Mouse (Mus musculus) MEL (cell line): ENCODE measurements around the gene Mrpl1. TPM values are rescaled to one million over a fixed set of nuclear protein-coding genes. Genes with fewer than 3 reads are reported as not detected.
A peak's percentile ranks its signal among the peaks of the same experiment; 100 is the strongest.

Experiments
- DNase-seq: peaks from one replicate; pipeline ENCODE4 v3.0.0; 2011; ENCODE audit warnings: low read depth, low spot score
- H3K27ac ChIP-seq: 2 replicates; pipeline ENCODE4 v1.5.1; 2012; ENCODE audit warnings: low read depth, mild to moderate bottlenecking, control low read depth, low read length, moderate library complexity; ENCODE audit not compliant: control insufficient read depth
- H3K27me3 ChIP-seq, 2 experiments: fragments of 150-350 bp in 1 of 2; sonication (generic) in 1 of 2; 2 replicates each; pipeline ENCODE4 v1.6.1; 2012; ENCODE audit warnings: low read length in 2 of 2, mild to moderate bottlenecking in 2 of 2, improper control_type of control experiment in 1 of 2, moderate library complexity in 1 of 2; ENCODE audit not compliant: insufficient read depth in 2 of 2, control insufficient read depth in 1 of 2
- H3K36me3 ChIP-seq, 2 experiments: 2 replicates each; pipeline ENCODE4 v1.6.1; 2012 to 2014; ENCODE audit warnings: low read length in 2 of 2, improper control_type of control experiment in 1 of 2, inconsistent platforms in 1 of 2, mild to moderate bottlenecking in 1 of 2; ENCODE audit not compliant: insufficient read depth in 2 of 2, control insufficient read depth in 1 of 2
- H3K4me1 ChIP-seq, 2 experiments: fragments of 150-350 bp in 1 of 2; sonication (generic) in 1 of 2; 2 replicates each; pipeline ENCODE4 v1.6.1; 2012; ENCODE audit warnings: low read length in 2 of 2, improper control_type of control experiment in 1 of 2, mild to moderate bottlenecking in 1 of 2; ENCODE audit not compliant: insufficient read depth in 2 of 2, control insufficient read depth in 1 of 2
- H3K4me3 ChIP-seq, 2 experiments: fragments of 150-350 bp in 1 of 2; sonication (generic) in 1 of 2; 2 replicates each; pipeline ENCODE4 v1.5.1; 2012; ENCODE audit warnings: low read depth in 2 of 2, low read length in 2 of 2, mild to moderate bottlenecking in 2 of 2, moderate library complexity in 2 of 2, control low read depth in 1 of 2, improper control_type of control experiment in 1 of 2; ENCODE audit not compliant: control insufficient read depth in 1 of 2, insufficient read depth in 1 of 2
- H3K79me2 ChIP-seq: 2 replicates; pipeline ENCODE4 v1.6.1; 2012; ENCODE audit warnings: mild to moderate bottlenecking, low read length, moderate library complexity; ENCODE audit not compliant: control insufficient read depth, poor library complexity, insufficient read depth
- H3K9ac ChIP-seq: 2 replicates; pipeline ENCODE4 v1.6.1; 2012; ENCODE audit warnings: low read depth, mild to moderate bottlenecking, control low read depth, low read length, moderate library complexity; ENCODE audit not compliant: control insufficient read depth, poor library complexity, severe bottlenecking
- H3K9me3 ChIP-seq: fragments of 150-350 bp; sonication (generic); replicated peaks from 2 replicates; pipeline ENCODE4 v1.6.1; 2012; ENCODE audit warnings: mild to moderate bottlenecking, low read length, improper control_type of control experiment, moderate library complexity; ENCODE audit not compliant: insufficient read depth
- CHD1 ChIP-seq: IDR thresholded peaks from 2 replicates; pipeline ENCODE4 v1.6.1; 2012; ENCODE audit warnings: low read depth, mild to moderate bottlenecking, inconsistent platforms, low read length, improper control_type of control experiment
- CTCF ChIP-seq, 3 experiments: IDR thresholded peaks in 2 of 3; conservative IDR thresholded peaks in 1 of 3; 2 replicates each; pipeline ENCODE4 v1.5.1; 2011 to 2012; ENCODE audit warnings: low read length in 3 of 3, low read depth in 2 of 3, mild to moderate bottlenecking in 2 of 3, improper control_type of control experiment in 1 of 3, inconsistent platforms in 1 of 3, mixed read lengths in 1 of 3, moderate library complexity in 1 of 3; ENCODE audit not compliant: control insufficient read depth in 1 of 3, insufficient read depth in 1 of 3, poor library complexity in 1 of 3, severe bottlenecking in 1 of 3
- E2F4 ChIP-seq: IDR thresholded peaks from 2 replicates; pipeline ENCODE4 v1.6.1; 2011; ENCODE audit warnings: low read depth, low read length, improper control_type of control experiment, borderline replicate concordance
- ELF1 ChIP-seq: IDR thresholded peaks from 2 replicates; pipeline ENCODE4 v1.6.1; 2014; ENCODE audit warnings: low read depth, mild to moderate bottlenecking, inconsistent platforms, low read length, improper control_type of control experiment, moderate library complexity
- EP300 ChIP-seq, 2 experiments: IDR thresholded peaks; 2 replicates each; pipeline ENCODE4 v1.6.1; 2011; ENCODE audit warnings: improper control_type of control experiment in 2 of 2, low read length in 2 of 2, low read depth in 1 of 2, mild to moderate bottlenecking in 1 of 2
- ETS1 ChIP-seq: IDR thresholded peaks from 2 replicates; pipeline ENCODE4 v1.6.1; 2012; ENCODE audit warnings: low read depth, mild to moderate bottlenecking, inconsistent platforms, low read length, improper control_type of control experiment, moderate library complexity
- GABPA ChIP-seq: IDR thresholded peaks from 2 replicates; pipeline ENCODE4 v1.6.1; 2012; ENCODE audit warnings: low read depth, mild to moderate bottlenecking, inconsistent platforms, low read length, improper control_type of control experiment, moderate library complexity
- GATA1 ChIP-seq: IDR thresholded peaks from 2 replicates; pipeline ENCODE4 v1.6.1; 2011; ENCODE audit warnings: low read depth, low read length, improper control_type of control experiment
- HCFC1 ChIP-seq: IDR thresholded peaks from 2 replicates; pipeline ENCODE4 v1.6.1; 2012; ENCODE audit warnings: low read depth, mild to moderate bottlenecking, inconsistent platforms, low read length, improper control_type of control experiment, moderate library complexity
- MAFK ChIP-seq: IDR thresholded peaks from 2 replicates; pipeline ENCODE4 v1.6.1; 2011; ENCODE audit warnings: low read depth, mild to moderate bottlenecking, low read length, improper control_type of control experiment, borderline replicate concordance
- MAX ChIP-seq: IDR thresholded peaks from 2 replicates; pipeline ENCODE4 v1.6.1; 2011; ENCODE audit warnings: low read length, improper control_type of control experiment
- MAZ ChIP-seq: IDR thresholded peaks from 2 replicates; pipeline ENCODE4 v1.6.1; 2012; ENCODE audit warnings: low read depth, mild to moderate bottlenecking, inconsistent platforms, low read length, improper control_type of control experiment
- MYC ChIP-seq: IDR thresholded peaks from 2 replicates; pipeline ENCODE4 v1.6.1; 2011; ENCODE audit warnings: low read depth, mild to moderate bottlenecking, low read length, improper control_type of control experiment, moderate library complexity
- NELFE ChIP-seq: IDR thresholded peaks from 2 replicates; pipeline ENCODE4 v1.6.1; 2011; ENCODE audit warnings: low read depth, low read length, improper control_type of control experiment
- NRF1 ChIP-seq: IDR thresholded peaks from 2 replicates; pipeline ENCODE4 v1.6.1; 2014; ENCODE audit warnings: low read depth, mild to moderate bottlenecking, inconsistent platforms, low read length, improper control_type of control experiment, moderate library complexity; ENCODE audit not compliant: poor library complexity, insufficient read depth, severe bottlenecking
- POLR2A ChIP-seq, 2 experiments: IDR thresholded peaks; 2 replicates each; pipeline ENCODE4 v1.6.1; 2011 to 2012; ENCODE audit warnings: low read length in 2 of 2, mild to moderate bottlenecking in 2 of 2, control low read depth in 1 of 2, improper control_type of control experiment in 1 of 2, low read depth in 1 of 2, moderate library complexity in 1 of 2; ENCODE audit not compliant: control insufficient read depth in 1 of 2, insufficient read depth in 1 of 2, poor library complexity in 1 of 2
- POLR2AphosphoS2 ChIP-seq: IDR thresholded peaks from 2 replicates; pipeline ENCODE4 v1.6.1; 2011; ENCODE audit warnings: low read length, improper control_type of control experiment
- RCOR1 ChIP-seq: IDR thresholded peaks from 2 replicates; pipeline ENCODE4 v1.6.1; 2012; ENCODE audit warnings: low read depth, mild to moderate bottlenecking, inconsistent platforms, low read length, improper control_type of control experiment
- SIN3A ChIP-seq: IDR thresholded peaks from 2 replicates; pipeline ENCODE4 v1.6.1; 2012; ENCODE audit warnings: low read length, improper control_type of control experiment, inconsistent platforms
- SMC3 ChIP-seq: IDR thresholded peaks from 2 replicates; pipeline ENCODE4 v1.6.1; 2011; ENCODE audit warnings: low read depth, low read length, improper control_type of control experiment
- TAL1 ChIP-seq: IDR thresholded peaks from 2 replicates; pipeline ENCODE4 v1.6.1; 2012; ENCODE audit warnings: mild to moderate bottlenecking, inconsistent platforms, low read length, moderate library complexity, mixed read lengths
- UBTF ChIP-seq: IDR thresholded peaks from 2 replicates; pipeline ENCODE4 v1.6.1; 2012; ENCODE audit warnings: low read depth, mild to moderate bottlenecking, inconsistent platforms, low read length, improper control_type of control experiment, moderate library complexity, borderline replicate concordance; ENCODE audit not compliant: insufficient read depth
- ZNF384 ChIP-seq: IDR thresholded peaks from 2 replicates; pipeline ENCODE4 v1.6.1; 2012; ENCODE audit warnings: low read depth, mild to moderate bottlenecking, inconsistent platforms, low read length, improper control_type of control experiment
- polyA plus RNA-seq, 2 experiments: library from polyadenylated mRNA; stranded (reverse) in 1 of 2; unstranded in 1 of 2; fragments of >175 nt in 1 of 2; fragments of >200 nt in 1 of 2; gene quantifications; 2 replicates each; pipeline versions ENCODE4 v1.2.1 to v1.2.4; 2012; ENCODE audit warnings: low replicate concordance in 2 of 2, low read depth in 1 of 2; ENCODE audit not compliant: insufficient read length in 2 of 2, insufficient read depth in 1 of 2, missing spikeins in 1 of 2
- total RNA-seq: library from RNA; depleted of rRNA; stranded (reverse); fragments of 300-350 nt; gene quantifications from 2 replicates; pipeline ENCODE4 v1.2.3, GENCODE M21; 2012

Mrpl1 gene
- total and polyA plus RNA-seq, 3 experiments: 22.0 to 26.2 TPM; not detected in 1

DNA sequence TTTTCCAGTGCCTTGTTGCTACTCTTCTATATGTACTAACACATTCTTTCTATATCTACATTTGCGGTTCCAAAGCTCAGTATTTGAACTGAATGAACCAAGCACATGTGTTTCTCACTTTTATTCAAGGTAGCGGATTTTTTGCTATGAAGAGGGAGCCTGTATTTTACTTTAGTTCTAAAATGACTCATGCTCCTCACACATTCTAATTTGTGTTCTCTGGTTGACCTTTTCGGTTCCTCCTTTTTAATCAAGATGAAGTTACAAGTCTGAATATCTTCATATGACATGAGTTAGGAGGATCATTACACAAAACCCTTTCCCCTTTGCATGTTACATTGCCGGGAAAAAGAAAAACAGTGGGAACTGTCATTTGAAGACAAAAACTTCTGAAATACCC is 37.5 kb upstream of the Mrpl1 start:
- H3K27ac ChIP-seq: no peak overlapping the region; the same call in 1 of the 2 replicates

DNA sequence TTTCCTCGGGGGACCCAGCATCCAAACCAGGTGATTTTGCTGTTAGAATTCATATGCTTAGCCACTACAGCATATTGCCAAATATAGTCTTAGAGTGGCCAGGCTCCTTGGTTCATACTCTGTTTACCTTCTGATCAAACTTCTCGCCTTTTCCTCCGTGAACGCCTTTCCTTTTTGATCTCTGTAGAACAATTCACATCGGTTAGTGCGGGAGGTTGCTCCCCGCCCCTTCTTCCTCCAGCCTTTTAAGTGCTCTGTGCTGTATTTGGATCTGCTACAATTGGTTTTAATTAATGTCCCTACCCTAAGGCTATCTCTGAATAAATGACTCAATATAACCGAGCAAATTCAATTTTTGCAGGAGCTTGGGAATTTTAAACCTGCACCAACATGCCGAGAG is 33.2 kb upstream of the Mrpl1 start:
- no peaks in the 10 kb centered on the region for H3K27me3 ChIP-seq
- H3K4me3 ChIP-seq: peak overlapping the region; percentile 71 to 85
- H3K9ac ChIP-seq: peak overlapping the region; percentile 76
- H3K4me1 ChIP-seq: peaks cover 10 to 11% of the 10 kb centered on the region in 2 experiments
- no peaks in the 10 kb centered on the region for H3K9me3 ChIP-seq
- peaks cover 0 to 19% of the 10 kb centered on the region in 2 experiments; a peak in 2 of 4 replicates for H3K36me3 ChIP-seq
- TF ChIP-seq ELF1 (no peak), ZNF384 (no peak), TAL1 (no peak), UBTF (no peak), MAFK (no peak), CTCF (IDR thresholded peaks at IDR 0.05 in 2 of 3, conservative IDR thresholded peaks at IDR 0.05 in 1 of 3; ENCODE audit: control insufficient read depth in 1 of 3, insufficient read depth in 1 of 3, low read depth in 2 of 3, low read length in 3 of 3, poor library complexity in 1 of 3, severe bottlenecking in 1 of 3) (no peak), MAZ (0 out of 2 replicates have a peak, but pooled peaks have one; percentile 3), SIN3A (no peak; the same call in 1 of the 2 replicates)
- peak overlapping the region; percentile 96 for H3K27ac ChIP-seq
- no peaks in the 10 kb centered on the region; the same call in 1 of the 2 replicates for H3K79me2 ChIP-seq
- peak; percentile 75 for DNase-seq

More for the DNA sequence above, 37.5 kb upstream of the Mrpl1 start:
- peak; percentile 69 for DNase-seq
- TF ChIP-seq HCFC1 (no peak), ETS1 (peak; percentile 34; the same call in 1 of the 2 replicates), EP300 (IDR thresholded peaks at IDR 0.05; ENCODE audit: low read depth in 1 of 2, low read length in 2 of 2) (peak; percentile 28 to 32; a peak in 3 of 4 replicates), SIN3A (peak; percentile 29; the same call in 1 of the 2 replicates), MYC (peak; percentile 72; the same call in 1 of the 2 replicates)
- peaks cover 0 to 24% of the 10 kb centered on the region in 2 experiments; a peak in 2 of 4 replicates for H3K36me3 ChIP-seq
- no peaks in the 10 kb centered on the region for H3K9me3 ChIP-seq
- no peaks in the 10 kb centered on the region for H3K27me3 ChIP-seq
- no peaks in the 10 kb centered on the region; the same call in 1 of the 2 replicates for H3K79me2 ChIP-seq
- H3K4me1 ChIP-seq: peaks cover 15 to 16% of the 10 kb centered on the region in 2 experiments
- H3K4me3 ChIP-seq: no peak overlapping the region
- no peak overlapping the region for H3K9ac ChIP-seq

DNA sequence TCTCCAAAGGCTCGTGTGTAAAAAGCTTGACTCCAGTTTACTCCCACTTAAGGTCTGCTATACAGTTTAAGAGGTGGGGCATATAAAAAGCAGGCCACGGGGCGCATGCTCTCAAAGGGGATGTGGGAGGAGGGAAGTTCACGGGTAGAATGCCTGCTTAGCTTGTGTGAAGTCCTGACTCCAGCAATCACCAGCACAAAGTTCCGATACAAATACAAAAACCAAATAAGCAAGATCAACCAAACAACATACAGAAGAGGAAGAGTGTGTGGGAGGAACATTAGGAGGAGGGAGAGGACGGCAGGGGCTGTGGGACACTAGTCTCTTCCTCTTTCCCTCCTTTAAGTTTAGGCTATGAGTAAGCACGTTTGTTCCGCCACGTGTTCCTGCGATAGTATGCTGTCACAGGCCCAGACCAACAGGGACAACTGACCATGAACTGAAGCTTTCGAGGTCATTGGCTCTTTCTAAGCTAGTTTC is 32.4 kb upstream of the Mrpl1 start:
- H3K27ac ChIP-seq: peak overlapping the region; percentile 96
- H3K9ac ChIP-seq: peak overlapping the region; percentile 76
- H3K27me3 ChIP-seq: no peaks in the 10 kb centered on the region
- H3K79me2 ChIP-seq: no peaks in the 10 kb centered on the region; the same call in 1 of the 2 replicates
- H3K4me3 ChIP-seq: peak overlapping the region; percentile 71 to 85
- peaks cover 0 to 12% of the 10 kb centered on the region in 2 experiments; a peak in 2 of 4 replicates for H3K36me3 ChIP-seq
- H3K9me3 ChIP-seq: no peaks in the 10 kb centered on the region
- peaks cover 6% of the 10 kb centered on the region in 2 experiments for H3K4me1 ChIP-seq
- DNase-seq: peak; percentile 94
- peak; percentile 76 for TF ChIP-seq NRF1
- peak; percentile 60; the same call in 1 of the 2 replicates for TF ChIP-seq E2F4
- TF ChIP-seq CHD1: no peak
- TF ChIP-seq SMC3: no peak
- TF ChIP-seq EP300 (IDR thresholded peaks at IDR 0.05; ENCODE audit: low read depth in 1 of 2, low read length in 2 of 2): peak; percentile 42 to 46; a peak in 1 of 4 replicates
- TF ChIP-seq UBTF: no peak
- peak; percentile 88; the same call in 1 of the 2 replicates for TF ChIP-seq POLR2AphosphoS2
- TF ChIP-seq GATA1: 0 out of 2 replicates have a peak, but pooled peaks have one; percentile 17
- no peak for TF ChIP-seq RCOR1
- TF ChIP-seq ETS1: peak; percentile 67
- TF ChIP-seq ELF1: peak; percentile 57; the same call in 1 of the 2 replicates
- TF ChIP-seq MAZ: peak; percentile 48; the same call in 1 of the 2 replicates
- no peak for TF ChIP-seq GABPA
- peak; percentile 65 to 89; a peak in 3 of 4 replicates for TF ChIP-seq POLR2A (IDR thresholded peaks at IDR 0.05; ENCODE audit: control insufficient read depth in 1 of 2, insufficient read depth in 1 of 2, low read depth in 1 of 2, low read length in 2 of 2, poor library complexity in 1 of 2)
- peak; percentile 100 for TF ChIP-seq MYC
- TF ChIP-seq MAX: peak; percentile 100
- peak; percentile 84 for TF ChIP-seq NELFE
- peak; percentile 87 for TF ChIP-seq SIN3A
